Mouse (Mus musculus): ENCODE data around the gene Cacna1h.

Cacna1h gene

DNA sequence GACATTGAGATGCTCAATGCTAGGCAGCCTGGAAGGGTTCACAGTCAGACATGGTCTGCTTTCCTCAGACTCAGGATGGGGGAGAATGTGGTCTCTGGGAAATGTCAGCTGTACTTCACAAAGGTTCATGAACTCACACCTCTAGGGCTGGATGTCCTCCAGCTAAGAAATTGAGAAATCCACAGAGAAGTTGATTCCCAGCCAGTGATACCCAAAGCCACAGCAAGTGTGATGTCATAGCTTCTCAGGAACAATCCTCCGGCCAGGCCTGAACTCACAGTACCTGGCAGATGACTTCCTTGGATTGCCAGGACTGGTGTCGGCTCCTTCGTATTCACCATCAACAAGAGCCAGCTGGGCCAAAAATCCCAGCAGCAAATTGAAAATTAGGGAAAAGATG is 12.3 kb upstream of the Cacna1h start:
- DNase-seq (ENCODE audit: low spot score) = no peak

DNA sequence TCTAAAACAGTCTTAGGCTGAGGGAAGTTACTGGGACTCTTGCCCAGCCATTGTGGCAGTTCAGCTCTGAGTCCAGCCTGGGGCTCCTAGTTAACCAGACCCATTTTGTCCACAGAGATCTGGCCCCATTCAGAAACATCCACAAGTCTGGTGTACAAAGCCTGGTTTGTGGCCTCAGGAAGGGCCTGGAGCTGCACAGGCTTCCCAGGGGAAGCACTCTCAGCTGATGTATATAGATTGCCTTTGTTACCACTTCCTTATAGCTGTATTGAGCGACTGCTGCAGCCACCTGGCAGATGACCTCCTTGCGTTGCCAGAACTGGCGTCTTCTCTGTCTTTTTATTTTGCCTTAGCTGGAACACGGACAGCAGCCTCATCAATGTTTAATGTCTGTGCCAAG is 11.5 kb upstream of the Cacna1h start:
- no peak for DNase-seq (ENCODE audit: low spot score)

DNA sequence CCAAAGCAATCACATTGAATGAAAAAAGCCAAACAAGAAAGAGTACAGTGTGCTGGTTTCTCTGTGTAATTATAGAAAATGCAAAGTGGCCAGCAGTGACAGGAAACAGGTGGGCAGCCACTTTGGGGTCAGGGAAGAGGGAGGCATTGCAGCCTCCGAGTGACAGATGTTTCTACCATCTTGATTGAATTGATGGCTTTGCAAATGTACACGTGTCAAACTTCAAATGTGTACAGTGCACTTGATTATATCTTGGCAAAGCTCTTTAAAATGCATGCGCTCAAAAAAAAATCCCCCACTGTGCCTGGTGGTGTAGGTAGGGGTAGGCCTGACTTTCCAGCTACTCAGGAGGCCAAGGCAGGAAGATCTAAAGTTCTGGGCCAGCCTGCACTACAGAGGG is 9.3 kb upstream of the Cacna1h start:
- DNase-seq (ENCODE audit: low spot score) = no peak

DNA sequence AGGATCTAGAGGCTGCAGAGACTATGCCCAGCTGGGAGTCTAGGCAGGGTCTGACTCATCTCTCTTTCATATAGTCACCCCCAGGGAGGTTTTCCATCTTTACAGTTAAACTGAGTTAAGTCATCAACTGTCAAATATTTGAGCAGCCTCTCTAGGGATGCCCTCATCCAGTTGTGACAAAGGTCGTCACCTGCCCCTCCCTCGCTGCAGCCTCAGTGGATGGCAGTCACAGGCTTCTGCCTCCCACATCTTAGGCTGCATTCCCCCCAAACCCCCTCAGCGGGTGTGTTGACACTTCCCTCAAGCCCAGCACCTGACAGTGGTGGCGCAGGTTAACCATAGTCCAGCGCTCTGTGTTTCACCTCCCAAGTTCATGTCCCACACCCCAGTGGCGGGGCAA is 7.8 kb upstream of the Cacna1h start:
- no peak for DNase-seq (ENCODE audit: low spot score)

DNA sequence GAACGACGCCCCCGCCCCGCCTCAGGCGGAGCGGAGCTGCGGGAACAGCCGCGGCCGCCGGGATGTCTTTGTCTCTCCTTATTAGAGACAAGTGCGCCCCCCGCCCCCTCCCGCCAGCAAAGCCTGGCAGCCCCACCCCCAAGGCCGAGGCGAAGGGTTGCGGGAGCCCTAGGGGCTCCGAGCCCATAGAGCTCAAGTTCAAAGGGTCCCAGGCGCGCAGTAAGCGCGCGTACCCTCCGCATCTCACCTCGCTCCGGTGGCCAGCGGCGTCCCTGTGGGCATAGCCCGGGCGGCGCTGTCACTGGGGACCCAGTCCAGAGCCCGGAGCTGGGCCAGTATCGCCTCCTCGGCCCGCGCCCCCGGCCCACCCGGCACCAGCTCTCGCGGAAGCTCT is 363 bp downstream of the Cacna1h start:
- DNase-seq (ENCODE audit: low spot score) = no peak

DNA sequence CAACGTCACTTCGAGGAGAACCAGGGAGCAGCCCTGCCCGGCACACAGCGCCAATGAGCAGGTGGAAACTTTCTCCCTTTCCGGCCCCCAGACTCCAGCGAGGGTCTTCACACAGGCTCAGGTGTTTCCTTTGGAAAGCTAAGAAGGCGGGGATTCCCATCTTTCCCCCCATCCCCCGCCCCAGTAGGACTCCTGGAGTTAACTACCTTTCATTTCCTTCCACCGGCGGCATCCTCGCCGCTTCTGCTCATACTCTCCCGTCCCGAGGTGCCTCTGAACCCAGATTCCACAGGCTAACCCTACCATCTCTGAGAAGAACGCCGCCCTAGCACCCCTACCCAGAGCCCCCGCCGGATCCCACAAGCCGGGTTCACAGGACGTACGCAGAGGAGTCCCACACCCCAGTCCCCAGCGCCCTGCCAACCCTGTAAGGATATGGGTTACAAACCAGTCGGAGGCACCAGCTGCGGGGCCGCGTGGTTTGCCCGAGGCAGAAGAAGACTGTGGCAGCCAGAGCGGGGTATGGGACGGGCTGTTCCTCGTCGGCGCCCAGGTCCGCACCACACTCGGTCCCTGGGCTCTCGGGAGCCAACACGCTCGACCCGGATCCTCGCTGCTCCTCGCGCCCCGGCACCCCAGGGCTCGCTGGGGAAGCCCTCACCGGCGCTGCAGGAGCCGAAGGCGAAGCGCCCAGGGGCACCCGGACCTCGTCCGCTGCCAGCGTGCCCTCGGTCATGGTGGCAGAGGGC is 976 bp downstream of the Cacna1h start:
- DNase-seq (ENCODE audit: low spot score) = no peak

DNA sequence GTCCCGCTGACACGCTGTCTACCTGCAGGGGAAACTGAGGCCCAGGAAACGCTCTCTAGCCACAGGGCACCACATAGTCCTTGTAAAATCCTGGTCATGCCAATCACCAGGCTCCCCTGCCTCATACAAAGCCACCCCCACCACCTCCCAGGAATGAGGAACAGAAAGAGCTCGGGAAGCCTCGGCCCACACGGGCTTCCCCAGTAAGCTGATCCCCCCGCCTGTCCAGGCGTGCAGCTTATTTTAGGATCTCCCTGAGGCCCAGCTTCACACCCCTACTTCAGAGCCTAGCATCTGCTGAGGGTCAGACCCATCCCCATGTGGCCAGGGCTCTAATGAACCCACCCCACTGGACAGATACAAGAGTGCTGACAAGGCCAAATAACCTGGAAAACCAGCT is 3.0 kb downstream of the Cacna1h start:
- DNase-seq (ENCODE audit: low spot score) = no peak

DNA sequence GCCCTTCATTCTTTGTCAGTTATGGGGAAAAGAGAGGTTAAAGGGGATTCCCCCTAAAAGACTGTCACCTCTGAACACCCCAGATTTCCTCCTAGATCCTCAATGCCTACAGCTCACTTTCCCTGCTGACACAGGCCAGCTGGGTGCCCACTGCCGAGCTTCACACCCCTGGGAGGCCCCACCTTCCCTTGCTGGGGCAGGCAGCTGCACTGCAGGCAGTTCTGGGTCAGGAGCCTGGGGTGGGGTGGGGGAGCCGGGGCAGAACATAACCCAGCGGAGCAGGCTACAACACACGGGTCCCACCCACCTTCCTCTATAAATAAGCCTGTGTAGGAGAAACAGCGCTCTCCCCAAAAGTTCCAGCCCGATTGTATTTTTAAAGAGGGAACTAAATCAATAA is 3.7 kb downstream of the Cacna1h start:
- no peak for DNase-seq (ENCODE audit: low spot score)

DNA sequence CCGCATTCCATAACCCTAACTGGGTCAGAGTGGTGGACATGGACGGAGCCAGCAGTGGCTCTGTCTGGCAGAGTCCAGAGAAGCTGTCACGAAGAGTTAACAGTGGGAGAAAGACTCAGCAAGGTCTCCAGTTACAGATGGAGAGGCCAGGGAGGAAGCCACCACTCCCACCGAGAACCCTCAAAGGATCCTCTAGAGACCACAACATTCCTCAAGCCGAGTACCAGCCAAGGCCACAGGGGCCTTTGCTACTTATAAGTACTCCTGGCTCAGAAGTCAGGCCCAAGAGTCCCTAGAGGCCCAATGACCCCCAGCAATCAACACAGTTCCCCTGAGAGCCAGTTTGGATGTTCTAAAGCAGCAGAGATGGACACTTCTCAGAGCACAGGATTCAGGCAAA is 4.3 kb downstream of the Cacna1h start:
- DNase-seq (ENCODE audit: low spot score) = no peak

DNA sequence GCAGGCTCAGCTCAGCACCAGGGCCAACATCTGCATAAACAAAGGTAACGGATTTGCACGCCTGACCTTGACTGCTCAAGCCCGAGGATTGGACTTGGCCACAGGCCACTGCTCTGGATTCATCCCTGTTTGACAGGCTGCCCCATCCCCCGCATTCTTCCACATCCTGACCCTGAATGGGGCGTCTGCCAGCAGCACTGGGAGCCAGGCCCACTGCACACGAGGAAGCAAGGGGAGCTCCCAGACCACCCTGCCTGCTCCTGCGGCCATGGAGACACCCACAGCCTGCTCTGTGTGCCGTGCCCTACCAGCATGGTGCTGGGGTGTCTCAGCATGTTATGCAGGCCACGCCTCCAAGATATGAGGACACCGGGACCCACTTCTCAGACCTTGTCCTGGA is 6.1 kb downstream of the Cacna1h start:
- peak; percentile 62 for DNase-seq (ENCODE audit: low spot score)

DNA sequence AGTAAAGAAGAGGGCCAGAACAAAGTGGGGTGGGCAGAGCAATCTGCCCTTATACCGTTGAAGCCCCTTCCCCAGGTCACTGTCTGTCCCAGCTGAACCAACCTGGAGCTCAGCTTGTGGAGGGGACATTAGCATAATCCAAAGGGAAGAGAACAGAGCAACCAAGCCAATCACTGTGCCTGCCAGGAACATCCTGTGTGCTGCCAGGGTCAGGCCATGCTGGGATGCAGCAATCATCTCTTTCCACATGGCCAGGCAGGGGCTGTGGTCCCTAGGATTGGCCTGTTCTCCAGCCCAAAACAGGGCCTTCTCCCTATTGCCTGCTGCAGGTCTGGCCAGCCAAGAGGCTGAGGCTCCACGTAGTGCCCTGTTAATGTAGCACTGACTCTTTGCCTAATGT is 7.6 kb downstream of the Cacna1h start:
- no peak for DNase-seq (ENCODE audit: low spot score)

DNA sequence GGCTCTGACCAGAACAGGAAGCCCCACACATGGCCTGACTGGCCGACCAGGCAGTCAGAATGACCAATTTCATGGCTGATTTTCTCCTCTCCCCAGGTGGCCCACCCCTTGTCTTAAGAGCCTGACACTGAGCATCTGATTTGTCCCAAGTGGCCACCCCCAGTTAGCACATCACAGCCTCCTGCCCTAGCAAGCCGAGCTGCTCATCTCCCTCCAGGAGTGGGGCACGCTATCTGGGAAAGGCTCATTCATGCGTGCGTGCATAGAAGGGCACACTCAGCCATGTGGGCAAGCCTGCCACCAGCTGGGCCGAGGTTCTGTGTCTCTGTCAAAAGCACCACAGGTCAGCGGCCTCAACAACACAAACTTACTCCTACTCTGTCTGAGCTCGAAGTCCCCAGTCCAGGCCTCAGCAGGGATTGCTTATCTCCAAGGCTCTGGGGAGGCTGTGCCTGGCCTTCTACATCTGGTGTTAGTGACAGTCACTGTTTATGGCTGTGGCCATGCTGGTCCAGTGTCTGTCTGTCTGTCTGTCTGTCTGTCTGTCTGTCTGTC is 9.0 kb downstream of the Cacna1h start:
- DNase-seq (ENCODE audit: low spot score) = no peak

DNA sequence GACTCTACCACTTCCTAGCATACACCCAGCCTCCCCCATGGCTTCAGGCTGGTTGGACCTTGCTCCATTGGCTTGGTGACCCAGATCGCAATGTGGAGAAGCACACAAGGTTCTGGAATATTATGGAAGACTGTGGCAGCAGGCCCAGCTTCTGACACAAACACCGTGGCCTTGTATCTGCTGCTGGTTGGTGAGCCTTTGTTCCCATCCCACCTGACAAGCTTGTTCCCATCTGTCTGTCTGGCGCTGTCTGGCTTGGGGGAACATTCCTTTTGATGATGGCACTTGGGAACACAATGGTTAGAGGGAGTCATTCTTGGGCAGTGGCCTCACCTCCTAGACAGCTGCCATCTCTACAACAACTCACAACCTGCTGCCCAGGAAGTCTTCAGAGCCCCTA is 12.6 kb downstream of the Cacna1h start:
- DNase-seq (ENCODE audit: low spot score) = no peak

DNA sequence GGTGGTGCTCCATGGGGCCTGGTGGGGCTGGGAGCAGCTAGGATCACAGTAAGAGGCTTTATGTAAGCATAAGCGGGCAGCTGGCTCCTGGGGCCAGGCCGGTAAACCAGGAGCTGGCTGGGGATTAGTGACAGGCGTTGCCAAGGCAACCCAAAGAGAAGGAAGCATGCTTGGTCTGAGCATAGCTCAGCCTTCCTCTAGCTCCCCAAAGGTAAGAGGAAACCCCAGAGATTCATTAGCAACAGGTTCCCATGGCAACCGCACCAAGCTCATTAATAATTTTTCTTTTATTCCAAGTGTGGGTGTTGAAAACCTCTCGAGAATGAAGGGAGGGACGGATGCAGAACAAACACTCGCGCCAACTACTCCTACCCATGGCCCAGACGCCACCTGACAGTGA is 14.7 kb downstream of the Cacna1h start:
- no peak for DNase-seq (ENCODE audit: low spot score)

DNA sequence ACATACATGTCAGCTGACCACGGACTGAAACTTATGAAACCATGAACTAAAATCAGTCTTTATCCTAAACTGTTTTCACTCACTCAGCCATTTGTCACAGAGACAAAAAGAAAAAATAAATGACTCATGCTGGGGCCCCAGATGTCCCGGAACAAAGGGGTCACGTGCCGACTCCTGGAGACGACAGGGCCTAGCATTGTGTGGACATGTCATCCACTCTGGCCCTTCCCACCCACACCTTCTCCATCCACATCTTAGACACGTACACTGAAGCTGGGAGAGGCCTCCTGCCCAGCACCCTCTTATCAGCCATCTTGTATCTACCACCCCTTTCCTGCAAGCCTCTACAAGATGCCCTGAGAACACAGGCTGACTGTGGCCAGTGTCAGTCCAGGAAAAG is 15.6 kb downstream of the Cacna1h start:
- no peak for DNase-seq (ENCODE audit: low spot score)

DNA sequence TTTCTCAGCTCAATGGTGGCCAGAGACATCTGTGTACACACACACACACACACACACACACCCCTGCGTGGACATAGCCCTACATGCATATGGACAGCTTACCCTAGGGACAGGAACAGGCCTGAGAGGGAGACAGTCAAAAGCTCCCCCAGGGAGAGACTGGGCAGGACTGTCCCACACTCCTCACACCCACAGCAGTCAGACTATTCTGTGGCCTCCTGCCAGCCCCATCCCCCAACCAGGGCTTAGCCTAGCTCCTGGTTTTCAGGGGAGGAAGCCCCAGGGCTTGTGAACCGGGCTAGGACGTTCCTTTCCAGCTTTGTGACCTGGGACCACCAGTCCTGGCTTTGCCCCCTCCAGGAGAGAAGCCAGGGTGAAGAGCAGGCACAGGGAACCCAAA is 17.4 kb downstream of the Cacna1h start:
- no peak for DNase-seq (ENCODE audit: low spot score)

DNA sequence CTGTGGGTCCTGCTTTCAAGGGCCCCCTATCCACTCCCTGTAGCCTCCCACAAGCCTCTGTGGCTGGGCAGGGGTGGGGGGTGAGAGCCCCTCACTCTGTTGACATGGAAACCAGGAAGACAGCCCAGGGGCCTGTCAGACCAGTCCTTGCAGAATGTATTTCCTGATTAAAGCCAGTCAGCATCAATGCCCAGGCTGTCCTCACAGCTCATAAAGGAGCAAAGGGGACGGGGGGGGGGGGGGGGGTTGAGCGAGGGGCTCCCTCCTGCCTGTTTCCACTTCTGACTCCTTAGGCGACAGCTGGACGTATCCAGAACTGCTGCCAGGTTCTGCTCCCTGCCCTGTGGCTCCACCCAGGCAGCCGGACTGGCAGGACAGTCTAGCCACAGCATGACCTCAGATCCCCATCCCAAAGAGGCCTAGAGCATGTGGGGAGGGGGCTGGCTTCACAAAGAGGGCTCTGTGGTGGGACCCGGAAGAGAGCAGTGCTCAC is 18.1 kb downstream of the Cacna1h start:
- no peak for DNase-seq (ENCODE audit: low spot score)

DNA sequence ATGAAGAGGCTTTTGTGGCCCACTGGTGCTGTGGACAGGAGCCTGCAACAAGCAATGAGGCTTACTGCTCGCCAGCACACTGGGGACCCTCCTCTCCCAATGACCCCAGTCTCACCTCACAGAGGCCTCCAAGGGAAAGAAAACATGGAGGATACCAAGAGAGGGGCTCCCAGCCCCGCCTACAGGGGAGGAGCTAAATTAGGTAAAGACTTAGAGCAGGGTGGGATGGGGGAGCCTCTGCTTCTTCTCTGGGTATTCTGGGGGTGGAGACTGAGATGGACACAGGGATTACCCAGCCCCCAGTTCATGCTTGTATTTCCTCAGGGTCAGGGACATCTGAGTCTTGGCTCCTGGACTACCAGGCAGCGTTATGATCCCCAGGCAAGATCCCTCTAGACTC is 18.7 kb downstream of the Cacna1h start:
- DNase-seq (ENCODE audit: low spot score) = no peak

DNA sequence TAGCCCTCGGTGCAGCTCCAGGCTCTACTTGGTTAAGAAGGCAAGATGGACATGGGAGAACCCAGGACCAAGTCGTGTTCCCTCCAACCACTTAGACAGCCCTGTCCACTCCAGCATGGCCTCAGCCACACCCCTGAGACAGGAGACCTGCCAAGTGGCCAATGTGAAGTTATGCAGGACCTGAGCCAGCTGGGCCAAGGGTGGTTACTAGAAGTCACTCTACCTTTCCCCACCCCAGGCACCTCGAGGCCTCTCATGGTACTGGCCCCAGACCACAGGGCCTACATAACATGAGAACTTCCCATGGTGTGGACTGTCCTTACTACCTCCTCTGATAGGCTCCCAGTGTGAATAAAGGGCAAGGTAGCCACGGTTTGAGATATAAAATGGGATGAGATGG is 19.4 kb downstream of the Cacna1h start:
- DNase-seq (ENCODE audit: low spot score) = no peak

DNA sequence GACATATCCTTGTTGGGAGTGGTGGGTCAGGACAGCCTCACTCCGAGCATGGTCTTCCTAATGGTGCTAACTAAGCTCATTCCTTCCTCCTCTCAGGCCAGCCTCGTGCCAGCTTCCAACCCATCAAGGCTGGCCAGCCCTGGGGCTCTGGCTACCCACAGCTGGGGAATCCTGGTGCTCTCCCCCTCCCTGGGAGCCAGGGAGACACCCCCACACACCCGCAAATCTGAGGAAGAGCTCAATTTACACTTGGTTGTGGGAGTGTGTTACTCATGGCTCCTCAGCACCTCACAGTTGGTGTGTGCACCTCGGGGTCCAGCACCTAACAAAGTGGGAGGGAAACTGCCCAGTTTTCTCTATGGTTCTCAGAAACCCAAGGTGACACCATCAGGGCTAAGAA is 22.3 kb downstream of the Cacna1h start:
- no peak for DNase-seq (ENCODE audit: low spot score)

DNA sequence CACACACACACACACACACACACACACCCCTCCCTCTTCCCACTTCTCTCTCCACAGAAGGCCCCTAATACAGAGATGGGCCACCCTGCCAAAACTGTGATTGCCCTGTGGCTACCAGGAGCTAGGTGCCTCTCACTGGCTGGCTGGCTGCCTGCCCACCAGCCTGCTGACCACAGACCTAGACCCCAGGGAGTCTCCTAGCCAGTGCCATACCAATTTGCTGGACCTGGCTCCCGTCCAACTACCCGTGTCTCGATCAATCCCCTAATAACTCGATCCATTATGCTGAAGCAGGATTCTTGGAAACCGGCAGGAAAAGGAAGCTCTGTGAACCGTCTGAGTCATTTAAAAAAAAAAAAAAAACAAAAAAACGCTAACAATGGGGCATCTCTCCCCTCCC is 22.8 kb downstream of the Cacna1h start:
- DNase-seq (ENCODE audit: low spot score) = no peak

DNA sequence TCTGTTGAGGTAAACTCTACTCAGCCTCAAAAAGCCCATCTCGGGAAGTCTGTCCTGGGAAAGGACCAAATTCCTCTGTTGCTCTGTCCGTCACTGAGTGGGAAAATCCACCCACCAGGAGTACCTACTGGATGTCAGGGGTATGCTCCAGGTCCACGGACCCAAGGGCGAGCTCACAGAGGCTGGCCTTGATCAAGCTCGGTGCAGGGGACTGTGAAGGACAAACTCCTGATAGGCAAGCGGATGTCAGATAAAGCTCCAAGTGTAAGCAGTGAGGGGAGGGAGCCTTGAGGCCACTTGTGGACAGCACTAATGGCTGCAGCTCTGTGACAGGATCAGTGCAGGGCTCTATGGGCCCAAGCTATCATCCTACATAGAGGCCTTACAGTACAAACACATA is 23.4 kb downstream of the Cacna1h start:
- no peak for DNase-seq (ENCODE audit: low spot score)

DNA sequence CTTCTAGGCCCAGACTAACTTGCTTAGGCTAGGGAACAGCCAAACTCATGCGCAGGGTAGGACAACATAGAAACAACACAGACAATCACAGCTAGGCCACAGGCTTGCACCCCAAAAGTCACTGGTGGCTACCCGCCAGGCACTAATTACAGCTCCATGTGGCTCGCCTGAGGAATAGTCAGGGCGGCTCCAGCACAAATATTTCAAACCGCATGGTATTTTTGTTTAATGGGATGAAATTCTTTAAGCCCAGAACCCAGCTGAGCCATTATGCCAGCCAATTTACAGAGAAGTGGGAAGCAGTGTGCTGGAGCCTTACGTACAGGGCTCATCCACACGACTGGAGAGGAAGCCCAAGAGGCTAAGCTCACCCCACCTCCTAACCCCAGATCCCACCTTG is 24.0 kb downstream of the Cacna1h start:
- no peak for DNase-seq (ENCODE audit: low spot score)

DNA sequence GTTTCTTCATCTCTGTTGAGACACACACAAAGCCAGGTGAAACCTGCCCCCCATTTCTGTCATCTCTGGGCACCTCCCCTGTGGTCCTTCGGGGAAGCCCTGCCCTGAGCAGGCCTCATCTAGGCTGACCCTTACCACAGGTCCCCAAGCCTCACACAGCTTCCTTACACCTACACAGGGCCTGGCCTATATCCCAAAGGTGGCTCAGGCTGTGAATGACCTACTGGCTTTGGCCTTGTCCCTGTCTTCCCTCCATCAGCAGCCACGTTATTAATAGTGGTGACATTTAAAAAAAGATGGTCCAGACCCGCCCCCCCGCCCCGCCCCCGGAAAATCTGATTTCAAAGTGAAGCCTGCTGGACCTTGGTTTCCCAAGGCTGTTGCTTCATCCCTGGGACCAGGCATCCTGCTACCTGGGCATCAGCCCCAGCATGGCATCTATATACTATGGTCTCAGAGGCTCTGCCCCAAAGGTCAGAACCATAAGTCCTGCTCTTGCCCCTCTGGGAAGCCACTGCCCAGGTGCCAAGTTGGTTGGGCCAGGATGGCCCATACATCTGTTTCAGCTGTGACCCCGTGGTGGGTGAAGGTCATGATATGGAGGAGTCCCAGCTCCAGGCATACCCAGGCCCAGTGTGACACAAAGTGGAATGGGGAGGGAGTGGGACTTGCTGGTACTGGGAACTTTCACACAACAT is 25.1 kb downstream of the Cacna1h start:
- DNase-seq (ENCODE audit: low spot score) = no peak

All from ovary, postnatal 10 days (tissue).